Mouse (Mus musculus): ENCODE data around the gene Cdk7. TPM values are rescaled to one million over a fixed set of nuclear protein-coding genes. Genes with fewer than 3 reads are reported as not detected.
"Not testable (repeated sequence)": the region's sequence is repeated elsewhere in the genome, so short reads cannot be mapped to it uniquely, and the experiment has no call there.

The Cdk7 gene
- polyA plus RNA-seq, 1 experiment from 2014 or later, result 70.2 TPM

- Histone ChIP-seq H3K4me2 (ENCODE audit: low read length) (peak overlapping the region; percentile 61), H3K27me3 (ENCODE audit: control insufficient read depth, insufficient read depth, low read length) (no peaks in the 10 kb centered on the region), H3K36me3 (ENCODE audit: control insufficient read depth, insufficient read depth, low read length) (peaks cover 18% of the 10 kb centered on the region), H3K9ac (ENCODE audit: low read length) (peak overlapping the region; percentile 83), H3K4me3 (ENCODE audit: control insufficient read depth in 1 of 2, insufficient read depth in 1 of 2, low read depth in 1 of 2, low read length in 2 of 2) (peak overlapping the region; percentile 66 to 99), H3K4me1 (ENCODE audit: control insufficient read depth in 2 of 2, insufficient read depth in 2 of 2, low read length in 2 of 2) (peaks cover 2 to 14% of the 10 kb centered on the region in 2 experiments; a peak in 3 of 4 replicates), H3K27ac (replicated peaks in 1 of 2; ENCODE audit: control insufficient read depth in 1 of 2, insufficient read depth in 1 of 2, low read depth in 2 of 2, low read length in 2 of 2) (peak overlapping the region; percentile 97 to 100), H3K9me3 (ENCODE audit: control insufficient read depth, low read length) (no peaks in the 10 kb centered on the region)
- ATAC-seq (ENCODE audit: insufficient number of reproducible peaks, insufficient read depth, low FRiP score, low read depth), result no peak
- WGBS, result 62% methylated on average over 11 of the region's 11 CpGs
Observed at GRCm38 (mm10) chr13:100743346-100744035, 12.8 kb upstream of the Cdk7 start.

GRCm38 (mm10) chr13:100742831-100743230 is 12.1 kb upstream of the Cdk7 start:
- Histone ChIP-seq H3K4me1 (ENCODE audit: control insufficient read depth in 2 of 2, insufficient read depth in 2 of 2, low read length in 2 of 2) (peaks cover 2 to 14% of the 10 kb centered on the region in 2 experiments; a peak in 3 of 4 replicates), H3K9ac (ENCODE audit: low read length) (no peak overlapping the region), H3K4me3 (ENCODE audit: control insufficient read depth in 1 of 2, insufficient read depth in 1 of 2, low read depth in 1 of 2, low read length in 2 of 2) (0 out of 4 replicates have a peak overlapping the region, but pooled peaks of 1 of the 2 experiments have one; percentile 66), H3K27ac (replicated peaks in 1 of 2; ENCODE audit: control insufficient read depth in 1 of 2, insufficient read depth in 1 of 2, low read depth in 2 of 2, low read length in 2 of 2) (no peak overlapping the region), H3K9me3 (ENCODE audit: control insufficient read depth, low read length) (no peaks in the 10 kb centered on the region), H3K4me2 (ENCODE audit: low read length) (peak overlapping the region; percentile 61; the same call in 1 of the 2 replicates), H3K27me3 (ENCODE audit: control insufficient read depth, insufficient read depth, low read length) (no peaks in the 10 kb centered on the region), H3K36me3 (ENCODE audit: control insufficient read depth, insufficient read depth, low read length) (peaks cover 25% of the 10 kb centered on the region)
- WGBS, result 85% methylated on average over 5 of the region's 5 CpGs
- ATAC-seq (ENCODE audit: insufficient number of reproducible peaks, insufficient read depth, low FRiP score, low read depth), result no peak

GRCm38 (mm10) chr13:100732756-100733155 is 2.0 kb upstream of the Cdk7 start:
- no peak for ATAC-seq (ENCODE audit: insufficient number of reproducible peaks, insufficient read depth, low FRiP score, low read depth)
- Histone ChIP-seq H3K36me3 (ENCODE audit: control insufficient read depth, insufficient read depth, low read length) (peaks cover 34% of the 10 kb centered on the region), H3K27ac (replicated peaks in 1 of 2; ENCODE audit: control insufficient read depth in 1 of 2, insufficient read depth in 1 of 2, low read depth in 2 of 2, low read length in 2 of 2) (no peak overlapping the region), H3K4me1 (ENCODE audit: control insufficient read depth in 2 of 2, insufficient read depth in 2 of 2, low read length in 2 of 2) (peaks cover 3 to 18% of the 10 kb centered on the region in 2 experiments), H3K9me3 (ENCODE audit: control insufficient read depth, low read length) (no peaks in the 10 kb centered on the region), H3K9ac (ENCODE audit: low read length) (no peak overlapping the region), H3K4me3 (ENCODE audit: control insufficient read depth in 1 of 2, insufficient read depth in 1 of 2, low read depth in 1 of 2, low read length in 2 of 2) (no peak overlapping the region), H3K4me2 (ENCODE audit: low read length) (no peak overlapping the region), H3K27me3 (ENCODE audit: control insufficient read depth, insufficient read depth, low read length) (no peaks in the 10 kb centered on the region)
- WGBS, result 95% methylated on average over 2 of the region's 2 CpGs

GRCm38 (mm10) chr13:100731462-100732046 is 815 bp upstream of the Cdk7 start:
- not testable (repeated sequence) for H3K27me3 ChIP-seq (ENCODE audit: control insufficient read depth, insufficient read depth, low read length); H3K9me3 ChIP-seq (ENCODE audit: control insufficient read depth, low read length); H3K4me3 ChIP-seq (ENCODE audit: control insufficient read depth in 1 of 2, insufficient read depth in 1 of 2, low read depth in 1 of 2, low read length in 2 of 2); ATAC-seq (ENCODE audit: insufficient number of reproducible peaks, insufficient read depth, low FRiP score, low read depth)
- Histone ChIP-seq H3K36me3 (ENCODE audit: control insufficient read depth, insufficient read depth, low read length) (peaks cover 36% of the 10 kb centered on the region), H3K4me2 (ENCODE audit: low read length) (peak overlapping the region; percentile 64), H3K27ac (replicated peaks in 1 of 2; ENCODE audit: control insufficient read depth in 1 of 2, insufficient read depth in 1 of 2, low read depth in 2 of 2, low read length in 2 of 2) (peak overlapping the region in 1 of 2 experiments; percentile 89; a peak in 2 of 4 replicates), H3K4me1 (ENCODE audit: control insufficient read depth in 2 of 2, insufficient read depth in 2 of 2, low read length in 2 of 2) (peaks cover 3 to 21% of the 10 kb centered on the region in 2 experiments), H3K9ac (ENCODE audit: low read length) (peak overlapping the region; percentile 86)
- 87% methylated on average over 5 of the region's 6 CpGs for WGBS

- Histone ChIP-seq H3K27ac (replicated peaks in 1 of 2; ENCODE audit: control insufficient read depth in 1 of 2, insufficient read depth in 1 of 2, low read depth in 2 of 2, low read length in 2 of 2) (peak overlapping the region; percentile 89 to 100), H3K4me2 (ENCODE audit: low read length) (peak overlapping the region; percentile 81), H3K9me3 (ENCODE audit: control insufficient read depth, low read length) (no peaks in the 10 kb centered on the region), H3K36me3 (ENCODE audit: control insufficient read depth, insufficient read depth, low read length) (peaks cover 32% of the 10 kb centered on the region), H3K4me1 (ENCODE audit: control insufficient read depth in 2 of 2, insufficient read depth in 2 of 2, low read length in 2 of 2) (peaks cover 6 to 30% of the 10 kb centered on the region in 2 experiments), H3K9ac (ENCODE audit: low read length) (peak overlapping the region; percentile 86), H3K27me3 (ENCODE audit: control insufficient read depth, insufficient read depth, low read length) (no peaks in the 10 kb centered on the region), H3K4me3 (ENCODE audit: control insufficient read depth in 1 of 2, insufficient read depth in 1 of 2, low read depth in 1 of 2, low read length in 2 of 2) (peak overlapping the region; percentile 59 to 97)
- no peak for ATAC-seq (ENCODE audit: insufficient number of reproducible peaks, insufficient read depth, low FRiP score, low read depth)
- under 1% methylated on average over 30 of the region's 30 CpGs for WGBS
Observed at GRCm38 (mm10) chr13:100730153-100730860, 432 bp downstream of the Cdk7 start.

- peak overlapping the region in 1 of 2 experiments; percentile 31; a peak in 1 of 4 replicates for H3K27ac ChIP-seq (replicated peaks in 1 of 2; ENCODE audit: control insufficient read depth in 1 of 2, insufficient read depth in 1 of 2, low read depth in 2 of 2, low read length in 2 of 2)
- H3K9me3 ChIP-seq (ENCODE audit: control insufficient read depth, low read length), result not testable (repeated sequence)
Observed at GRCm38 (mm10) chr13:100728530-100728929, 2.2 kb downstream of the Cdk7 start.

GRCm38 (mm10) chr13:100728086-100728485 is 2.7 kb downstream of the Cdk7 start:
- Histone ChIP-seq H3K4me3 (ENCODE audit: control insufficient read depth in 1 of 2, insufficient read depth in 1 of 2, low read depth in 1 of 2, low read length in 2 of 2) (no peak overlapping the region), H3K36me3 (ENCODE audit: control insufficient read depth, insufficient read depth, low read length) (peaks cover 28% of the 10 kb centered on the region), H3K4me1 (ENCODE audit: control insufficient read depth in 2 of 2, insufficient read depth in 2 of 2, low read length in 2 of 2) (peaks cover 14 to 41% of the 10 kb centered on the region in 2 experiments), H3K27me3 (ENCODE audit: control insufficient read depth, insufficient read depth, low read length) (no peaks in the 10 kb centered on the region), H3K4me2 (ENCODE audit: low read length) (peak overlapping the region; percentile 11; the same call in 1 of the 2 replicates), H3K27ac (replicated peaks in 1 of 2; ENCODE audit: control insufficient read depth in 1 of 2, insufficient read depth in 1 of 2, low read depth in 2 of 2, low read length in 2 of 2) (peak overlapping the region; percentile 16 to 31; a peak in 2 of 4 replicates), H3K9me3 (ENCODE audit: control insufficient read depth, low read length) (no peaks in the 10 kb centered on the region), H3K9ac (ENCODE audit: low read length) (no peak overlapping the region)
- 31% methylated on average over 5 of the region's 5 CpGs for WGBS
- ATAC-seq (ENCODE audit: insufficient number of reproducible peaks, insufficient read depth, low FRiP score, low read depth), result no peak

More at GRCm38 (mm10) chr13:100728530-100728929, 2.2 kb downstream of the Cdk7 start:
- peaks cover 28% of the 10 kb centered on the region for H3K36me3 ChIP-seq (ENCODE audit: control insufficient read depth, insufficient read depth, low read length)
- not testable (repeated sequence) for ATAC-seq (ENCODE audit: insufficient number of reproducible peaks, insufficient read depth, low FRiP score, low read depth); H3K27me3 ChIP-seq (ENCODE audit: control insufficient read depth, insufficient read depth, low read length); H3K9ac ChIP-seq (ENCODE audit: low read length); H3K4me3 ChIP-seq (ENCODE audit: control insufficient read depth in 1 of 2, insufficient read depth in 1 of 2, low read depth in 1 of 2, low read length in 2 of 2)
- H3K4me2 ChIP-seq (ENCODE audit: low read length), result peak overlapping the region; percentile 11; the same call in 1 of the 2 replicates
- H3K4me1 ChIP-seq (ENCODE audit: control insufficient read depth in 2 of 2, insufficient read depth in 2 of 2, low read length in 2 of 2), result peaks cover 14 to 41% of the 10 kb centered on the region in 2 experiments
- WGBS, result 89% methylated on average over 4 of the region's 4 CpGs

All from heart, embryonic 14.5 days (tissue).